Comparison of ENCODE assay signal across 8 mouse cellular contexts in the genomic region with DNA sequence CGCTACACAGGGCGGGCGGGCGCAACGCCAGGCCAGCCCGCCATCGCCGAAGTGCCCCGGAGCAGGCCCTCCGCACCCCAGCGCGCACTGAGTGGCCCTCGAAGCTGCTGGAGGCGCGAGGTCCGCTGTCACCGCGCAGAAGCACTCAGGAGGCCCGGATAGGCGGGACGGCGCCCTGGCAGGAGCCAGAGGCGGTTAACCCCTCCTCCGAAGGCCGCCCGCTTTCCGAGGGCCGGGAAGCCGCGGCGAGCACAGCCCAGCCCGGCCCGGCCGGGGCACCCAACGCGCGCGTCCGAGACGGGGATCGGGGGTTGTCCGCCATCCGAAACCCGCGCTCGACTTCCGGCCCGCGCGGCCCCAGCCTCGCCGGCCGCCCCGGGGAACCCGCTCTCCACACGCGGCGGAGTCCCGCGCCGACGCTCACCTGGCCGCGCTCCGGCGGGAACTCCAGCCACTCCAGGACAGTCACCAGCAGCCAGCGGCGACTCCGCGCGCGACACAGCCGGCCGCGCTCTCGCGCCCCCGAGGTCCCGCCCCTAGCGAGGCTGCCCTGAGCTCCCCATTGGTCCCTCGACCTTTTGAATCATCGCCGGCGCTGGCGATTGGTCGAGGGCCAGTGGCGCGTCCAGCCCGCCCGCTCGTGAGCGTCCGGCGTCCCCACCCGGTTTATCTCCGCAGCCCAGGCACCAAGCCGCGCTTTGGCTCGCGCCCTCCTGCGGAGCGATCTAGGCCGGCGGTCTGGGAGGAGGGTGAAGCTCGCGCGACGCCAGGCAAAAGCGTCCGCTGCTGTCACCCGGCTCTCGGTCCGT. TPM values are rescaled to one million over a fixed set of nuclear protein-coding genes. Genes with fewer than 3 reads are reported as not detected.
A peak's percentile ranks its signal among the peaks of the same experiment; 100 is the strongest.
DNase-seq lines count a peak whose midpoint lies in the region; ATAC-seq lines count a peak whose summit lies in the region.

No protein-coding gene starts in this region.

- H3K9ac ChIP-seq in hindbrain, embryonic 13.5 days, result peak overlapping the region; percentile 91

- no peaks in the 10 kb centered on the region for H3K9me3 ChIP-seq in hindbrain, embryonic 13.5 days

- 0 out of 2 replicates have a peak, but pooled peaks cover 4% of the 10 kb centered on the region for H3K27me3 ChIP-seq in hindbrain, embryonic 13.5 days

- no peaks in the 10 kb centered on the region for H3K36me3 ChIP-seq in hindbrain, embryonic 13.5 days

- DNase-seq in R1 (ENCODE audit: low read depth, low spot score), result peak; percentile 93
- peak; percentile 97 to 98 for DNase-seq in cerebellum, postnatal 14 days
- DNase-seq in frontal cortex, postnatal 14 days (ENCODE audit: low spot score in 2 of 2), result peak; percentile 91 to 93
- DNase-seq in layer of hippocampus, postnatal 25 days (ENCODE audit: extremely low spot score in 1 of 2, low spot score in 1 of 2), result peak; percentile 82 to 89
- DNase-seq in lung, postnatal 14 days, result peak; percentile 97
- DNase-seq in ovary, postnatal 36 days (ENCODE audit: low spot score), result peak; percentile 97
- DNase-seq in thymus, postnatal 14 days, result peak; percentile 93

- H3K4me1 ChIP-seq in hindbrain, embryonic 13.5 days (replicated peaks), result peaks cover 39% of the 10 kb centered on the region

- H3K4me2 ChIP-seq in hindbrain, embryonic 13.5 days, result peak overlapping the region; percentile 81

- peak overlapping the region; percentile 79 for H3K4me3 ChIP-seq in hindbrain, embryonic 13.5 days

- under 1% methylated on average over 108 of the region's 113 CpGs for WGBS in hindbrain, embryonic 13.5 days

- peak; percentile 98 for ATAC-seq in hindbrain, embryonic 13.5 days (ENCODE audit: low FRiP score)

- peak overlapping the region; percentile 94 for H3K27ac ChIP-seq in hindbrain, embryonic 13.5 days

RNA-seq across cellular contexts. Expression of a gene that starts 0.8 kb away (rescaled TPM):
- 37.2 and 38.3 TPM in 2 replicates for polyA plus RNA-seq in hindbrain, embryonic 13.5 days (2015; fragmentation: Nextera tagmentation; extraction: Ambion mirVana)
- 10 to 100 TPM; 12.4 to 12.5 TPM for total RNA-seq in layer of hippocampus, postnatal 25 days (2021)

Comparison
In these comparisons a context has a peak if more than half of its experiments do, and no peak if none do; other contexts are left out.
1. Peak in every context shown above with its lines: DNase-seq, ATAC-seq, H3K4me3 ChIP-seq and H3K27ac ChIP-seq.